Mouse (Mus musculus) splenic B cell, adult 2 months (primary cell): Measurements from ENCODE around the gene Gm28360.
"Not testable (repeated sequence)": the region's sequence is repeated elsewhere in the genome, so short reads cannot be mapped to it uniquely, and the experiment has no call there.

Experiments used
- DNase-seq: peaks from one replicate; pipeline ENCODE4 v3.0.0-alpha.2; 2011; ENCODE audit warnings: low read depth, low spot score
- H3K27me3 ChIP-seq: 2 replicates; pipeline ENCODE4 v1.6.1; 2012; ENCODE audit warnings: mild to moderate bottlenecking, low read length, moderate library complexity, mixed read lengths; ENCODE audit not compliant: control insufficient read depth, poor library complexity, insufficient read depth, severe bottlenecking
- H3K36me3 ChIP-seq: 2 replicates; pipeline ENCODE4 v1.6.1; 2012; ENCODE audit warnings: mild to moderate bottlenecking, low read length, moderate library complexity, mixed read lengths; ENCODE audit not compliant: control insufficient read depth, poor library complexity, insufficient read depth, severe bottlenecking

Gene Gm28360

DNA sequence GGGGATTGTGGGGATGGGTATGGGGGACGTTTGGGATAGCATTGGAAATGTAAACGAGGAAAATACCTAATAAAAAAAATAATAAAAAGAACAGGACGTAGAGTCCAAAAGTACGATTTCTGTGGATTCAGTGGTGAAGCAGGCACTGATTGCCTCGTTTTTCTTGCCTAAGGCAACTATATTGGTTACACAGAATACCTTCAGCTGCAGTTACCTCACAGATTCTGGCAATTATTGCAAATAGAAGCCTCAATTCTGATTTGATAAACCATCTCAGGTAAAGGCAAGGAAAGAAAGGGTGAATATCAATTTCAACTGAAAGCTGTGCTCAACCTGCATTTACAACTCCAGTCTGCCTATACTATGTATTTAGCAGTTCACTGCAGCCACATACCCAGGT lies at the start of gene Gm28360:
TSS of gene Gm28360 (plus strand) at position 301 of the 400 bp plus-strand sequence.
- not testable (repeated sequence) for H3K27me3 ChIP-seq, DNase-seq, H3K36me3 ChIP-seq

DNA sequence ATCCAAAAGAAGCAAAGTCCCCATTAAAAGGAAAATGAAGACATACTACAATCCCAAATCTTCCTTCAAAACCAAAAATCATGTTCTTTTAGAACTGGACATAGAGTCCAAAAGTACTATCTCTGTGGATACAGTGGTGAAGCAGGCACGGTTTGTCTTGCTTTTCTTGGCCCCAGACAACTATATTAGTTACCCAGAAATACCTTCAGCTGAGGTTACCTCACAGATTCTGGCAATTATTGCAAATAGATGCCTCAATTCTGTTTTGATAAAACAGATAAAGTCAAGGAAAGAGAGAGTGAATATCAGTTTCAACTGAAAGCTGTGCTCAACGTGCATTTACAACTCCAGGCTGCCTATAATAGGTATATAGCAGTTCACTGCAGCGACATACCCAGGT lies 49.0 kb upstream of the Gm28360 start, which contains the start of gene B020011L13Rik:
TSS of gene B020011L13Rik (plus strand) at position 301 of the 400 bp plus-strand sequence.
- DNase-seq, H3K27me3 ChIP-seq, H3K36me3 ChIP-seq: not testable (repeated sequence)

DNA sequence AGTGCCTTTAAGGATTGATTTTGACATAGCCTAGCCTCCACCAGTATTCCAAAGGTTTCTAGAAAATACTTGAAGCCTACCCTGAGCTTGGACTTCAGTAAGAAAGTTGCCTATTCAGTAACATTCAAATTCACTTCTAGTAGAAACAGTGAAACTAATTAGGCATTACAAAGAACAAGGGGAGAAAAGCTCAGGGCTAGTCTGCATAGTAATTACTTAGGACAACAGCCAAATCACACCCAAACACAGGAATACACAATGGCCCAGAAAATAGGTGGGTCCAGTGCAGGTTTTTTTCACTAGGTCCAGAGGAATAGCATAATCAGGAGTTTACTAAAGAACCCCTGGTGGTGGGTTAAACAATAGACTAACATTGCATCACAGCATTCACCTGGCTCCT lies 13.6 kb upstream of the Gm28360 start:
- H3K27me3 ChIP-seq, DNase-seq, H3K36me3 ChIP-seq: not testable (repeated sequence)

DNA sequence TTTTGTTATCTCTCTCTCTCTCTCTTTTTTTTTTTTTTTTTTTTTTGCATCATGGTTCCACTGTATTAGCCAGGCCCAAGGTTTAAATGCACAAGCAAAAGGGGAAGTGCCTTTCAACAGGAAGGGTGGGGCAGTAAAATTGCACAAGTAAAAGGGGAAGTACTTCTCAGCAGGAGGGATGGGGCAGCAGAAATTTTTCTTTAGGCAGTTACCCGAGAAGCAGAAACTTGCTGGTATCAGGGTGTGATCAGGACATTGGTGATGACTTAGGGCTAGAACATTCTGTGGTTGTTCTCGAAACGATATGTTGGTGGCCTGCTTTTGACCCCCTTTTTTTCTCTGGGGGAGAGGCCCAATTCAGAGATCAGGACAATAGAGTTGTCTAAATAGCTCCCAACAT lies 21.8 kb downstream of the Gm28360 start:
- not testable (repeated sequence) for H3K36me3 ChIP-seq, H3K27me3 ChIP-seq, DNase-seq
